Mouse (Mus musculus): ENCODE data around the gene Abhd5.
"Not testable (repeated sequence)": the region's sequence is repeated elsewhere in the genome, so short reads cannot be mapped to it uniquely, and the experiment has no call there.

Gene Abhd5

GRCm38 (mm10) chr9:122351303-122352024, at the start of gene Abhd5:
Gene Abhd5, plus strand, starts transcription at chr9:122351608.
- DNase-seq, result peak; percentile 98 to 99

DNA sequence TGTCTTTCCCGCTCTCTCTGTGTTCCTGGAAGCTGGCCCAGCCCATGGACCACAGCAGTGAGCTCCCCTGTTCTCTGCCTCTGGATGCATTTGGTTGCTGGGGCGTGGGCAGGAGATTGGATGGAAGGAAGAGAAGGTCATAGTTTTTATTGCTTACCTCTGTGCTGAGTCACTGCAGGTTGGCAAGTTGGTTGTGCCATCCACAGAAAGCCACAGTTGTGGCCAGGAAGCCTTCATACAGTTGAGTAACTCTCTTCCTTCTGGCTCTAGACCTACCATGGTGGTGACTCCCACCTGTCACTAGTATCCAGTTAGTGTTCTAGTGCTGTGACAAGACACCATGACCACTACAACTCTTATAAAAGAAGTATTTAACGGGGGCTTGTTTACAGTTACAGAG, 46.1 kb upstream of the Abhd5 start:
- no peak for DNase-seq

DNA sequence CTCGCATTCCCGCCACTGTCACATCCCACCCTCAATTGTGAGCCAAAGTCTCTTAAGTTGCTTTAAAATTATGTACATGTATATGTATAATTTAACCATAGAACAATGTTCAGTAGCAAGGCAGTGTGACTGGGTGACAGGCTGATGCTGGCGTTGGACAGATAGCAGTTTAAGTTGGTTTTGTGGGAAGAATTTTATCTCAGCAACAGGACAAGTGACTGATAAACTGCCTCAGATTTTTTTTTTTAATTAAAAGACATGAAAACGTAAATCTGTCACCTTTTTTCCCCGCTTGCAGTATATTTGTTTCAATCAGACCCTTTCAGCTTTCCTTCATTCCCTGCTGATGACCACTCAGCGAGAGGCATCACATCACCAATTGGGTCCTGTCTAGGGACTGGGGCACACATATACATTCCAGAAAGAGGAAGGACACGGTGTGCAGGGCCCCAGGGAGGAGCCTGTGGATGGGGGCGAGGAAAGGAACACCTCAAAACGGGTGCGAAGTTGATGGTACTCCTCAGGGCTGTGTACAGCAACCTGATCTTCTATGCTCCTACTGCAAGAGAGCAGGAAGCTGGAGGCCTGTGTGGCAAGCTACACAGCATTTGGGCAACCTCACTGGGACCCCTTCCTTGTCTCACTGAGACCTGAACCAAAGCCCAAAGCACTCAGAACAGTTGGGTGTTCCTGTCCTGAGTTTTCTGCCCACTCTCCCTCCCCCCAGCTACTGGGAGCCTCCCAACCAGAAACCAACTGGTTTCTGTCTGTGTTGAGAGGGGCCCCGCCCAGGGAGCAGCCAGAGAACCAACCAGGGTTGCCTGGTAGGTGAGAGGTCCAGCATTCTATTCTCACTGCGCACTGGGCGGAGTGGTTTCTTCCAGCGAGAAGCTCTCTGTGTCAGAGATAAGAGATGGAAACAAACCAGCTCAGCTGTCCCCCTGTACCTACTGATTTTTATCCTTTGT, 42.1 kb upstream of the Abhd5 start:
- DNase-seq, result peak; percentile 49 to 58

GRCm38 (mm10) chr9:122310613-122311049, 40.8 kb upstream of the Abhd5 start:
- peak; percentile 88 to 89 for DNase-seq

GRCm38 (mm10) chr9:122311051-122311760, 40.2 kb upstream of the Abhd5 start:
- DNase-seq, result peak in 1 of 2 experiments; percentile 24

DNA sequence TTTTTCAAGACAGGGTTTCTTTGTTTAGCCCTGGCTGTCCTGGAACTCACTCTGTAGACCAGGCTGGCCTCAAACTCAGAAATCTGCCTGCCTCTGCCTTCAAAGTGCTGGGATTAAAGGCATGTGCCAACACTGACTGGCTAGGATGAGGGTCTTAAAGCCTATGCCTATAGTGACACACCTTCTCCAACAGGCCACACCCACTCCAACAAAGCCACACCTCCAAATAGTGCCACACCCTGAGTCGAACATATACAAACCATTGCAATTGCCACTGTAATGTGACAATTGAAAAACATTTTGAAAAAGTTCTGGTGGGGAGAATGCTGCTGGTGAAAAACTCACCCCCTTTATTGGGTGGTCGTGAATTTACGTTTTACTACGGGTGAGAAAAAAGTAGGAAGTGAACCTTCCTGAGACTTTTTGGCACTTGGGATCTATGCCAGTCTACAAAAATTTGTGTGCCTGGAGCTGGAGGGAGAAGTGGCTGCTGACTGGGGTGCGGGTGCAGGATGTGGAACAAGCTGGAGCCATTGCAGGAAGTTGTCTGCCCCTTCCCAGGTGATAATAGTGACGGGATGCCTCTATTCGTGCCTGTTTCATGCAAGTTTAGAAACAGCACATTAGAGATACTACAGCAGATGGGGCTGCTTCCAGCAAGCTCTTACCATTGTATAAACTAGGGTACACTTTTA, 39.0 kb upstream of the Abhd5 start:
- no peak for DNase-seq

DNA sequence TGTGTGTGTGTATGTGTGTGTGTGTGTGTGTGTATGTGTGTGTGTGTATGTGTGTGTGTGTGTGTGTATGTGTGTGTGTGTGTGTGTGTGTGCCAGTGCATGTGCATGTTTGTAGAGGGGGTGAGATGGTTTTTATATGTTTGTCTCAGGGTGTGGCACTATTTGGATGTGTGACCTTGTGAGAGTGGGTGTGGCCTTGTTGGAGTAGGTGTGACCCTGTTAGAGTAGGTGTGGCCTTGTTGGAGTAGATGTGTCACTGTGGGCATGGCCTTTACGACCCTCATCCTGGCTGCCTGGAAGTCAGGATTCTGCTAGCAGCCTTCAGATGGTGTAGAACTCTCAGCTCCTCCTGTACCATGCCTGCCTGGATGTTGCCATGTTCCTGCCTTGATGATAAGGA, 38.3 kb upstream of the Abhd5 start:
- DNase-seq, result not testable (repeated sequence)

DNA sequence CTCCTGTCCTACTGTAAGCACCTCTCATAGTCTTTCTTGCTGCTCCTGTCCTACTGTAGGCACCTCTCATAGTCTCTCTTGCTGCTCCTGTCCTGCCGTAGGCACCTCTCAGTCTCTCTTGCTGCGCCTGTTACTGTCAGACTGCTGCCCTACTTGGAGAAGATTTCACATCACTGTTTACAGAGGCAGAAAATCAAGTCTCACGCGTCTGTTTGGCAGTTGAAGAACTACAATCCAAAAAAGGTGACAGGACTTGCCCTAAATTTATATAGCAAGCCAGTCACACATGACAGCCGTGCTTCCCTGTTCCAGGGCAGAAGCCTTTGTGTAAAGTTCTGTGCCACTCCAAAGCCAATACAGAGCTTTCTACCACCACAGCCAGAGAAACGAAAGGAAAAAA, 37.0 kb upstream of the Abhd5 start:
- DNase-seq, result no peak

GRCm38 (mm10) chr9:122314942-122315341, 36.5 kb upstream of the Abhd5 start:
- peak in 1 of 2 experiments; percentile 2 for DNase-seq

GRCm38 (mm10) chr9:122315501-122315900, 35.9 kb upstream of the Abhd5 start:
- DNase-seq, result peak in 1 of 2 experiments; percentile 2

- DNase-seq, result no peak
Observed at GRCm38 (mm10) chr9:122316562-122316961, 34.8 kb upstream of the Abhd5 start.

DNA sequence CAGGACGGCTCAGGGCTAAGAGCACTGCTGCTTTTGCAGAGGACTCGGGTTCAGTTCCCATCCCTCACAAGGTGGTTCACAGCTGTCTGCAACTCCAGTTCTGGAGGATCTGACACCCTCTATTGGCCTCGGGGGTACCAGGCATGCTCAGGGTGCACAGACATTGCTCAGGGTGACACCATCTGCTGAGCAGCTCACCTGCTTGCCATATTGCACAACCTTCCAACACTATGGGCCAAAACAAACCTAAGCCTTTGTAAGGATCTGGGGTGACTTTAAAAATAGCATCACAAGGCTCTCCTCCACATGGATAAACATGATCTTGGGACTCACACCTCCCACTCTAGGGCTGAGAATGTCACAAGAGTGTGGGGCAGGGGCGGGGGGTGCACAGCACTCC, 30.8 kb upstream of the Abhd5 start:
- peak; percentile 17 to 43 for DNase-seq

GRCm38 (mm10) chr9:122322356-122322755, 29.1 kb upstream of the Abhd5 start:
- DNase-seq, result no peak

DNA sequence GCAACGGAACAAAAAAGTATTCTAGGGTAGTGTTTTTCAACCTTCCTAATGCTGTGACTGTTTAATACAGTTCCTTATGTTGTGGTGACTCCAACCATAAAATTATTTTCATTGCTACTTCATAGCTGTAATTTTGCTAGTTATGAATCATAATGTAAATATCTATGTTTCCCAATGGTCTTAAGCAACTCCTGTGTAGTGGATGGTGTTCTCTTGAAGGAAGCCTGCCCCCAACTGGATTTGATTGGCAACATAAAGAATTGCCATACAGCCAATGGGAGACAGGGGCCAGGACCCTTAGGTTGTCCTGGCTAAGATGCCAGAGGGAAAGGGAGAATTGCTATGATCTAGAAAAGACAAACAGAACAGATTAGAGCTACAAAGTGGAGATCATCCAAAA, 25.4 kb upstream of the Abhd5 start:
- DNase-seq, result peak in 1 of 2 experiments; percentile 17

DNA sequence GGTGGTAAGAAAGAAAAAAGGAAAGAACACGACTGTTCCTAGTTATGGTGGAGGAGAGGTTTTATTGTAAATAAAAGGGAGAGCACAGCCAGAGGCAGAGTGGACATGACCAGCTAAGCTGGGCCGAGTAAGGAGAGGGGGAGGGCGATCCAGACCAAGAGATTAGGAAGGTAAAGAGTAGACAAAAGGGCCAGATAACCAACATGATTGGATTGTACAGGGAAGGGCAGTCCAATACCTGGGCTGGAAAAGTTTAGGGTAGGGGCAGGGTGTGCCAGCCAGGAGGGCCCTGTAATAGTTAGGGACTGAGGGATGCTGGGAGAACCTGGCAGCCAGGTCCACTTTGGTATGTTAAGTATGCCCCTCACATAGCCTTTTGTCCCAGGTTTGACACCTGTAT, 23.2 kb upstream of the Abhd5 start:
- no peak for DNase-seq

GRCm38 (mm10) chr9:122336677-122337076, 14.7 kb upstream of the Abhd5 start:
- no peak for DNase-seq

- no peak for DNase-seq
Observed at GRCm38 (mm10) chr9:122337510-122337931, 13.9 kb upstream of the Abhd5 start.

GRCm38 (mm10) chr9:122339972-122340371, 11.4 kb upstream of the Abhd5 start:
- no peak for DNase-seq

- no peak for DNase-seq
Observed at GRCm38 (mm10) chr9:122343399-122343798, 8.0 kb upstream of the Abhd5 start.

DNA sequence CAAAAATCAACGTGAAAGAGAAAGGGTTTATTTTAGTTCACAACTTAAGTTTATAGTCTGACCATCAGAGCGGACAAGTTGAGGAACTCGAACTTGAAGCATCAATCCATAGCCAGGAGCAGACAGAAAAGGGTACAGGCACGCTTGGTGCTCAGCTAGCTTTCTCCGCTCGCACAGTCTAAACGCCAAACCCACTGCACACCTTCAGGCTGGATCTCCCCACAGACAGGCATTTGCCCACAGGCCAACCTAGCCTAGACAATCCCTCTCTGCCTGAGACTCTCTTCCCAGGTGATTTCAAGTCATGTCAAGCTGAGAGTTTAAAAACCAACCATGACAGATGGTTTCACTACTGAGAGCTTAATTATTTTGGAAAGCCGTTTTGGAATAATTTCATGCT, 6.8 kb upstream of the Abhd5 start:
- no peak for DNase-seq

- DNase-seq, result no peak
Observed at GRCm38 (mm10) chr9:122345291-122345690, 6.1 kb upstream of the Abhd5 start.

GRCm38 (mm10) chr9:122346059-122346458, 5.3 kb upstream of the Abhd5 start:
- no peak for DNase-seq
